Mouse (Mus musculus): ENCODE results near the gene Sec61a1.

Sec61a1 gene

GRCm38 (mm10) chr6:88516667-88517066, 2.0 kb downstream of the Sec61a1 start:
- DNase-seq (ENCODE audit: low spot score in 2 of 2) = no peak

GRCm38 (mm10) chr6:88515971-88516370, 2.7 kb downstream of the Sec61a1 start:
- peak in 1 of 2 experiments; percentile 55 for DNase-seq (ENCODE audit: low spot score in 2 of 2)

- peak in 1 of 2 experiments; percentile 31 for DNase-seq (ENCODE audit: low spot score in 2 of 2)
These were observed 4.2 kb downstream of the Sec61a1 start for GRCm38 (mm10) chr6:88514546-88514945.

GRCm38 (mm10) chr6:88513984-88514383, 4.7 kb downstream of the Sec61a1 start:
- DNase-seq (ENCODE audit: low spot score in 2 of 2) = peak in 1 of 2 experiments; percentile 51

GRCm38 (mm10) chr6:88503044-88503443, 15.7 kb downstream of the Sec61a1 start:
- DNase-seq (ENCODE audit: low spot score in 2 of 2) = no peak

DNA sequence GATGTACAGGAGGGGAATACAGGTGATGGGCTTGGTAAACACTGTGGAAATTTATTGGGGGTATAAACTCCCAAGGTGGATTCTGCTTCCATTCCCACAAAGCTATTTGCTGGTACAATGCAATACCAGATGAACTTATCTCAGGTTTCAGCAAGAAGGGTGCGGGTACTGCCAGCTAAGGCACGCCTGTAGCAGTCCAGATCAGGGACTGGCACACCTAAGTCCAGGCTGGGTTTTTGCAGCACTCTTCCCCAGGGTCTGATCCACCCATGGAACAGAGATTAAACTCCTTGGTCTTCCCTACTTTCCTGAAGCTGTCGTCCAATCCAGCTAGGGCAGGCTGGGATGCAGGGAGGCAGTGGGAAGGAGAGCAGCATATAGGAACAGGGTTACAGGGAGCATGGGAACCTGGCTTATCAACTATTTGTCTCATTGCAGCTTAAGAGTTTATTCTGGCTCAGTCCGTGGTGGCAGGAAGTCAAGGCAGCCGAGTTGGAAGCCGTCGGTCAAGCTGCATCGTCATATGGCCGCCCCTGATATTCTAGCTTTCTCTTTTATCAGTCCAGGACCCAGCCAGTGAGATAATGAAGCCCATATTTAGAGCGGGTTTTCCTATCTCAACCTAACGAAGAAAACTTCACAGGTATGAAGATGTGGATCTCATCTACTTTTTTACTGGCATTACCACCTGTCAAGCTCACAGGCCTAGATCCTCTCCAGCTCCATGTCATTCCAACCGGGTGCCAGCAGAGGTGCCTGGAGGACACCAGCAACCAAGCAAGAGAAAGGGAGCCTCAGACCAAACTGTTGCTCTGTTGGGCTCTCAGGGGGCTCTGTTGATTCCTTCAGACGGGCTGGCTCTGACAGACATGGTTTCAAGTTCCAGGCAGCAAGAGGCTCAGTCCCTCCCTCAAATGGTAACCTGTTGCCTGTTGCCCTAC, 16.4 kb downstream of the Sec61a1 start:
- DNase-seq (ENCODE audit: low spot score in 2 of 2) = peak in 1 of 2 experiments; percentile 40

DNA sequence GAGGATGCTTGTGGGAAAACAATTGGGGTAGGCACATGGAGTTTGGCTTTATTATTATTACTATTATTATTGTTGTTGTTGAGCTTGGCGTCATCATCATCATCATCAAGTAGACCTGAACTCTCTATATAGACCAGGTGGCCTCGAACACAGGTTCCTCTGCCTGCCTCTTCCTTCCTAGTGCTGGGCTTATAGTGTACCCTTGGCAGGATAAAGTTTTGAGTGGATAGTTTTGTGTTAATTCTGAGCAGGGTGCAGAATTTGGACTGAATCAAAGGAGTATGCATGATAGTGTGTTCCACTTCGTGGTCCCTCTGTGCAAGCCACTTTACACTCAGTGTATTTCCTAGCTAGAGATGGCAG, 18.3 kb downstream of the Sec61a1 start:
- no peak for DNase-seq (ENCODE audit: low spot score in 2 of 2)

DNA sequence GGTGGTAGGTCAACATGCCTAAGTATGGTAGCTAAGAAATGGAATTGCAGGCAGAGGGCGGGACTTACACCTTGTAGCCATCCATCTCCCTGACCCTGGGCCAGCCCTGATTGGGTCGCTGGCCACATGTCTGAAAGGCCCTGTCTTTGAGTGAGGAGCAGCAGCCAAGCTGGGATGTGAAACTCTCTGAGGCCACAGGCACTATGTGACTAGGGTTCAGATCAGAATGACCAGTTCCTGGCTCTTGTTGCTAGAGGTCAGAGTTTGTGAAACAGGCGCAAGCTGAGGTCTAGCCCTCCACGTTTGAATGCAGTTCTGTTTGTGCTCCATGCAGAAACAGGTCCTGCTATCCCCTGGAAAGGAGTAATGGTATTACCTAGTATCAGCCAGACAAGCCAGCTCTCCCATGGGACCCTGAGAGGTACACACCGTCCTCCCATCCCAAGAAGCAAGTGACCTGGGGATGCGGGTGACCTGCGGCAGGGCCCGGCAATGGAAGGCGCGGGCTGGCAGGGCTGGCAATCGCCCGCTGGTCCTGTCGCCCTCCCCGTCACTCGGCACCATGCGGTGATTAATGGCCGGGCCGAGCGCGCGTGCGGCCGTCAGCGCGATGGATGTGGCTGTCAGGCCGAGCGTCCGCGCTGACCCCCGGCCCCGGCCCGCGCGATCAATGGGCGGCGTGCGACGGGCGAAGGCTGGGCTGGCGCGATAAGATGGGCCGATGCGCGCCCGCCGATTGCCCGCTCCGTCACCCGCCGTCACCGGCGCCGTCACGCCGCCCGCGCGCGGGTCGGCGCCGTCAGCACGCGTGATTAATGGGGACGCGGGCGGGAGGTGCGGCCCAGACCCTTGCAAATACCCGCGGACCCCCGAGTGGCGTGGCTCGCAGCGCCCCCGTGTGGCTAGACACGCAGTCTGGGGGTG, 19.0 kb downstream of the Sec61a1 start:
- peak; percentile 56 to 84 for DNase-seq (ENCODE audit: low spot score in 2 of 2)

DNA sequence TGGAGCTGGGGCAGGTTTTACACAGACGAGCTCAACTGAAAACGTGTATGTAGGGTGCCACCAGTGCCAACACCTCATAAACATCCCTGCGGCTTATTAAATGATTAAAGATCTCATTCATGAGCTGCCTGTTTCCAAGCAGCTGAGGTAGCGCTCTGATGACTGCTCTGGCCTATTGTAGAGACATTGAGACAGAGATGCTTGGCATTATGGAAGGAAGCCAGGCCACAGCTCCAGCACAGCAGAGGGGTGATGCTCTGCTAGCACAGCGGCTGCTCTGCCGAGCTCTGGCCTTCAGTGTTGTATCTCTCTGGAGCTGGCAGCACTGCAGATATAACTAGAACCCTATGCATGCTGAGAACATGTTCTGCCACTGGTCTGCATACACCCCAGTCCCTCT, 25.0 kb downstream of the Sec61a1 start:
- no peak for DNase-seq (ENCODE audit: low spot score in 2 of 2)

DNA sequence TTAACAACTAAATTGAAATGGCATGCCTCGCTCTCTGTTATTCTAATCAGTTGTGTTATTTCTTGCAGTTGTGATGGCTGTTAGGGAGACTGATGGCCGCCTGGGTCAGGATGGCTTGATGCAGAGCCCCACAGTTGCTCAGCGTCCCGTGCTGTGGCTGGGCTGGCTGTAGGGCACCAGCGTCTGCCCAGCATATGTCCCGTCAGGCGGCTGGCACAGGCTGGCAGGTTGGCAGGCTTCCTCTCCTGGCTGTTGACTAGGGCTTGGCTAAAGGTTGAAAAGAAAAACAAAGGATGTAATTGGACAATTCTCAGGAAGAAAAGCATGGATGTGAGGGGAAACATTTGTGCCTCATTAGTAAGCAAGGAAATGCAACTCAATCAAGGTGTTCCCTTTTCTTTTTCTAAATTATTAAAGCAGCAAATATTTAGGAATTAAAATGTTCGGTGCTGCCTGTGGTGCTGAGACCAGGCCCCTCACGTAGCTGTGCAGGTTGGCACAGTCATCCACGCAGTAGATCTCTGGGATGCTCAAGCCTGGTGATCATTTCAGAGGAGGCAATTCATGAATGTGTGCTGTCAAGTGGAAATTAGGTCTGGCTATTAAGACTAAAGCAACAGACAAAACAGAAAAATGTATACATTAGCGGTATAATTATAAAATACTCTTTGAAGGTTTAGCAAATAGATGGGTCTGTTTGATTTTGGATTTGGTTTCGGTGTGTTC, 27.9 kb downstream of the Sec61a1 start:
- DNase-seq (ENCODE audit: low spot score in 2 of 2) = no peak

DNA sequence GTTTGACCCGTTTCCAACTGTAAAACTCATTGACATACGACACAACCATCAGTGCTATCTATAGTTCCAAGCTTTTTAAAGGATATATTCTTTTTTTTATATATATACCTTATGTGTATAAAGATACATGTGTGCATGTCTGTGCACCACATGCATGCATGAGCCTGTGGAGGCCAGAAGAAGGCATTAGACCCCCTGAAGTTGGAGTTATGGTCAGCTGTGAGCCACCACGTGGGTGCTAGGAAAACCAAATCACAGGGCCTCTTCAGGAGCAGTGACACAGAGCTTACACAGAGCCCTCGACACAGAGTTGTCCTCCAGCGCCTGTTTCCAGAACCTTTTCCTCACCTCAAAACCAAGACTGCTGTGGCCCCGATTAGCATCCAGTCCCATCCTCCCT, 28.9 kb downstream of the Sec61a1 start:
- no peak for DNase-seq (ENCODE audit: low spot score in 2 of 2)

DNA sequence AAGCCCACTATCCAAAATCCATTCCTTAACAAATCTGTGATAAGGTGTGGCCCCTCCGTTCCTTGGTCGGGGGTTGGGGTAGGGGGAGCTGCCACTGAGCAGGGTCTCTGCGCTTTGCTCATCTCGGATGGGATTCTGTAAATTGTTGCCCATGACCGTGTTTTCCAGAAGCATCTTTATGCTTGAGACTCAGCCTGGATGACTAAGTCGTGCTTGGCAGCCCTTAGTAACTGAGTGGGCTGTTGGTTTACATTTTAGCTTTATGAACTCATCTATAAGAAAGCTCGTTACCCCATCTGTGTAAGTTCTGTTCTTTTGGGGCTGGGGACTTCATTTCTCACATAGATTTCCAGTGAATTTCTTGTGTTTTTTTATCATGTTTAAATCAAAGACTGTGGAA, 29.7 kb downstream of the Sec61a1 start:
- no peak for DNase-seq (ENCODE audit: low spot score in 2 of 2)

DNA sequence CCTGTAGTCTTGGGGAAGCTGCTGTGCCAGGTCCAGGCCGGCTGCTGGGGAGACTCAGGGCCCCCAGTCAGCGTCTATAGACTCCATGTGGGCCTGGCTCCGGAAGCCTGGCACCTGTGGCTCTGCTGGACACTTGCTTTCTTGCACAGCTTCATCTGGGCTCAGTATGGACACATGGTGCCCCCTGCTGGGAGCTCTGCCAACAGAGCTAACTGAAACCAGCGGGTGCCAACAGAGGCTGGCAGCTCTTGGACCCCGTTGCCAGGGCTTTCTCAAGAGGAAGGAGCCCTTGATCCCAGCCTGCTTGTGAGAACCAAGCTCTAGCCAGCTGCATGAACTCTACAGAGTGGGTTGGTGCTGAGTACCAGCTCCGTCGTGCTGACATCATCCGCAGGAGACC, 31.8 kb downstream of the Sec61a1 start:
- peak; percentile 39 to 75 for DNase-seq (ENCODE audit: low spot score in 2 of 2)

GRCm38 (mm10) chr6:88485378-88485777, 33.3 kb downstream of the Sec61a1 start:
- no peak for DNase-seq (ENCODE audit: low spot score in 2 of 2)

GRCm38 (mm10) chr6:88483913-88484312, 34.8 kb downstream of the Sec61a1 start:
- no peak for DNase-seq (ENCODE audit: low spot score in 2 of 2)

- no peak for DNase-seq (ENCODE audit: low spot score in 2 of 2)
These were observed 35.6 kb downstream of the Sec61a1 start for GRCm38 (mm10) chr6:88483111-88483510.

DNA sequence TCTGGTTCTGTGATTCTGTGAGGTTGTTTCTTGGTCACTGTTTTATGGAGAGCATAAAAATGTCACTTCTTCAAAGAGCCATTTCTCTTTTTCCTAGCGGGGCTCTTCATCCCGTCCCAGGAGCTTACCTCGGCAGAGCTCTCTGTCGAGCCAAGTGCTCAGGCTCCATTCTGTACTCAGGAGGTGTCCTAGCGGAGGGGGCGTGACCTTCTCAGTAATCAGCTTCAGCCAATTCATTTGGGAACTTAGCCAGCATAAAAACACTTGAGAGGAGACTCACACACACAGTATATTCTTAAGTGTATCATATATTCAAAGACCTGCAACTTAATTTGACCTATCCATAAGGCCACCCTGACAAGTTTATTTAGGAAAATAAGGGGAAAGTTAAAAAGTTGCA, 38.3 kb downstream of the Sec61a1 start:
- no peak for DNase-seq (ENCODE audit: low spot score in 2 of 2)

- DNase-seq (ENCODE audit: low spot score in 2 of 2) = no peak
These were observed 48.8 kb downstream of the Sec61a1 start for GRCm38 (mm10) chr6:88469878-88470277.

- peak; percentile 90 to 93 for DNase-seq (ENCODE audit: low spot score in 2 of 2)
These were observed 53.4 kb downstream of the Sec61a1 start, which contains the start of gene Ruvbl1 for GRCm38 (mm10) chr6:88465181-88465920. Gene Ruvbl1 (plus strand): TSS chr6:88465409.

GRCm38 (mm10) chr6:88454545-88454944, 64.2 kb downstream of the Sec61a1 start:
- no peak for DNase-seq (ENCODE audit: low spot score in 2 of 2)

Data from spleen, postnatal 4 days (tissue).